Mouse (Mus musculus): ENCODE measurements around the gene Myo10. TPM values are rescaled to one million over a fixed set of nuclear protein-coding genes. Genes with fewer than 3 reads are reported as not detected.

Gene Myo10
- polyA plus RNA-seq, 1 experiment from 2014 or later = 35.0 TPM

DNA sequence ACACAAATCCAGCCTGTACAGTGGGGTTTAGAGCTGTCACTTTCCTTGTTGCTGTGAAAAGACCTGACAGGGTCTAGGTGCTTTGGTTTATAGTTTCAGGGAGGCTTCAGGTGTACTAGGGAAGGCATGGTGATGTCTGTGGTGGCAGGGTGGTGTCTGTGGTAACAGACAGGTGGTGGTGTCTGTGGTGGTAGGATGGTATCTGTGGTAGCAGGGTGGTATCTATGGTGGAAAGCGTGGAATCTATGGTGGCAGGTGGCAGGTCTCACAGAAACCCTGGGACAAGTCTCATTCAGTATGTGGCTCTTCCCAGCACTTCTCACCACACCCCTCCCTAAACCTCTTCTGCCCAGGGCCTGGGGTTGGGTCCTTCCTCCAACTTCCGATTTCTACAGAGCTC, 212.0 kb downstream of the Myo10 start:
- H3K27me3 ChIP-seq (replicated peaks) = no peaks in the 10 kb centered on the region
- no peak overlapping the region for H3K4me3 ChIP-seq
- H3K27ac ChIP-seq = no peak overlapping the region
- no peak overlapping the region for H3K4me2 ChIP-seq (replicated peaks)
- H3K9me3 ChIP-seq = 0 out of 2 replicates have a peak, but pooled peaks cover 9% of the 10 kb centered on the region
- no peaks in the 10 kb centered on the region for H3K36me3 ChIP-seq
- no peak for ATAC-seq (ENCODE audit: low FRiP score, low read depth)
- no peak overlapping the region for H3K9ac ChIP-seq
- H3K4me1 ChIP-seq = no peaks in the 10 kb centered on the region
- WGBS = 91% methylated on average over 2 of the region's 2 CpGs

DNA sequence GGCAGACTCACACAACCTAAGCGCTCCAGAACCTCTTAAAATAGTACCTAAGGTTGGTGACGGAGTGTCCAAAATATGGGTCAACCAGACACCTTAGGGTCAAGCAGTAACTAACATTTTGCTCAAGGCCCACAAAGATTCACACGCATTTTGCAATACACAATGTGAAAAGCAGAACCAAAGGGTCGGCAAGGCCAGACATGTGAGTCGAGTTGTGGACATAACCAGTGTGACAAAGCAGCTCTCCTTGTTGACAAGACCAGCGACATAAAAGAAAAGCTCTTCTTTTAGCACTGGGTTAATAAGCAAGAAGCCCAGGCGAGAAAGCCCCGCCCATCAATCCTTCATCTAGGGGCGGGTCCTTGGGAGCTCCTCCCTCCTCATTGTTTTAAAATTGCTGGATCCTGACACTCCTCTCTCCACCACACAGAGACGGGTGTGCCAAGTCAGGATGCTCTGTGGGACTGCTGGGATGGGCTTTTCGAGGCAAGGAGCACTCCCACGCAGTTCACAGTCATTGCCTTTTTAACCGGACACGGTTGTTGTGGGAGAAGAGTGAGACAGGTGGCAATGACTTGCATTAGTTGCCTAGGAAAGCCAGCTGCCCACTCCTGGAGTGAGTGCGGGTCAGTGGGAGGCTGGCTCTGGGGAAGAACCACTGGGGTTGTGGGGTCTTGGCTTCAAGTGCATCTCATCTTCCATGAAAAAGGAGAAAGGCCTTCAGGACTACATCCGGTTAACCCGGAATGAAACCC, 212.8 kb downstream of the Myo10 start:
- Histone ChIP-seq H3K4me1 (no peaks in the 10 kb centered on the region), H3K27me3 (replicated peaks) (no peaks in the 10 kb centered on the region), H3K27ac (no peak overlapping the region), H3K4me3 (no peak overlapping the region), H3K9me3 (0 out of 2 replicates have a peak, but pooled peaks cover 9% of the 10 kb centered on the region), H3K4me2 (replicated peaks) (no peak overlapping the region), H3K9ac (no peak overlapping the region), H3K36me3 (no peaks in the 10 kb centered on the region)
- no peak for ATAC-seq (ENCODE audit: low FRiP score, low read depth)
- WGBS = 86% methylated on average over 17 of the region's 17 CpGs

DNA sequence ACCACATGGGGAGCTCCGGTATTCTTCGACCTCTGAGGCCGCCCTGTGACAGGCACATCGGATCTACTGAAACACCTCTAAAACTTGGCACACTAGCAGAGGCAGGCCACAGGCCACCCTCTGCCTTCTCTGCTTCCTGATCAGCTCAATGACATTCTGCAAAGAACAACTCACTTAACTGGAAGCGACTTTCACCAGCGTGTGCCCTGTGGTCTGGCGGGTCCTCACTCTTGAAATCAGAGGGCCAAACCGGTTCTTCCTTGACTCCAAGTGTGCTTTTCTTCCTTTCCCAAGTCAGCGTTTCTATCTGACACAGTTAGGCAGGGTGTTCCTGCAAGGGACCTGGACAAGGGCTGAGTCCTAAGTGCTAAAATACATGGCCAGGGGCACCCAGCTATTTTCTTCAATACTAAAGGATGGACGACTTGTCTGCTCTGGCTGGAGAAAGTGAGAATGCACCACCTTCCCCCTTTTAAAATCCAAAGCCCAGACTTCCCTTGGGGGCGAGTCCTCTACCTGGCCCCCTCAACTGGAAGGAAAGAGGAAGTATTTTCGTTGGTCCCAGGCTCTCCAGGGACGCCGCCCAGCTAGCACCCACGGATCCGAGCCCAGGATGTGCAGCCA, 220.2 kb downstream of the Myo10 start:
- H3K27me3 ChIP-seq (replicated peaks) = peaks cover 13% of the 10 kb centered on the region
- H3K4me3 ChIP-seq = peak overlapping the region; percentile 82
- peak overlapping the region; percentile 87 for H3K9ac ChIP-seq
- 0 out of 2 replicates have a peak, but pooled peaks cover 2% of the 10 kb centered on the region for H3K9me3 ChIP-seq
- H3K36me3 ChIP-seq = no peaks in the 10 kb centered on the region
- H3K4me1 ChIP-seq = peaks cover 8% of the 10 kb centered on the region
- 14% methylated on average over 16 of the region's 16 CpGs for WGBS
- ATAC-seq (ENCODE audit: low FRiP score, low read depth) = peak; percentile 17; the same call in 1 of the 2 replicates
- peak overlapping the region; percentile 96 for H3K4me2 ChIP-seq (replicated peaks)
- H3K27ac ChIP-seq = no peak overlapping the region

DNA sequence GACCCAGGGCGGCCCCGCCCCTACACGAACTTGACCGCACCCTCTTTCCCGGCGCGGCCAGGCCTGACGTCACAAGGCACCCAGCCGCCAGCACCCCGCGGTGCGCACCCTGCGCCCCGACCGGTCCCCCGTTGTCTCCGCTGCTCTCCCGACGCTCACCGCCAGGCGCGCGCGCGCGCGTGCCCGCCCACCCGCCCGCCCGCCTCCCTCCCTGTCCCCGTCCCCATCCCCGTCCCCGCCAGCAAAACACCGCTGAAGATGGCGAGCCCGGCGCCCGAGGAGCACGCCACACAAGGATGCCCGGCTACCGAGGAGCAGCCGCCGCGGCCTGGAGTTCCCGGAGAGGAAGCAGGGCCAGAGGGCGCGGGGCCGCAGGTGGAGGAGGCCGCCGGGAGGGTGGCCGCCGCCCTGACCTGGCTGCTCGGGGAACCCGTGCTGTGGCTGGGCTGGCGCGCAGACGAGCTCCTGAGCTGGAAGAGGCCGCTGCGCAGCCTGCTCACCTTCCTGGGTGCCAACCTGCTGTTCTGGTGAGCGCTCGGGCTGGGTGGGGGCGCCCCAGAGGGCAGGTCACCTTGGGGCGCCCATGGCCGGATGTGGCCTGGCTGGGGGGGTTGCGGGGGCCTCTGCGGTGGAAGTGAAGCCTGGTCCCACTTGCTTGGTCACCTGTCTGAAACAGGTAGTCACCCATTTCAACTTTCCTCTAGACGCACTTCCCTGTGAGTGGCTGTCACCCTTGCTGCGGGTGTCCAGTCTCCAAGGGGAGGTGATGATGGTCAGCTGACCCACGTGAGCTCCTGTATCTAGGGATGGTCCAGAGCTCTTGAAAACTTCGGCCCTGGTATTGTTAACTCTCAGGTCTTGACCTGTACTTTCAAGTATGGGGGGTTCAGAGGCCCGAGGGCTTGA, 221.0 kb downstream of the Myo10 start, which contains the start of gene Retreg1:
Gene Retreg1 (plus strand): TSS at position 95 of the 906 bp plus-strand sequence.
- peak within 1 kb of the TSS; percentile 82 for H3K4me3 ChIP-seq
- H3K27ac ChIP-seq = no peak within 1 kb of the TSS
- H3K9ac ChIP-seq = peak within 1 kb of the TSS; percentile 87
- peak; percentile 84 for ATAC-seq (ENCODE audit: low FRiP score, low read depth)
- peaks cover 8% of the 10 kb centered on the region for H3K4me1 ChIP-seq
- H3K27me3 ChIP-seq (replicated peaks) = peaks cover 13% of the 10 kb centered on the region
- no peaks in the 10 kb centered on the region for H3K36me3 ChIP-seq
- peak within 1 kb of the TSS; percentile 96 for H3K4me2 ChIP-seq (replicated peaks)
- WGBS = 1% methylated on average over 71 of the region's 72 CpGs
- no peaks in the 10 kb centered on the region for H3K9me3 ChIP-seq

DNA sequence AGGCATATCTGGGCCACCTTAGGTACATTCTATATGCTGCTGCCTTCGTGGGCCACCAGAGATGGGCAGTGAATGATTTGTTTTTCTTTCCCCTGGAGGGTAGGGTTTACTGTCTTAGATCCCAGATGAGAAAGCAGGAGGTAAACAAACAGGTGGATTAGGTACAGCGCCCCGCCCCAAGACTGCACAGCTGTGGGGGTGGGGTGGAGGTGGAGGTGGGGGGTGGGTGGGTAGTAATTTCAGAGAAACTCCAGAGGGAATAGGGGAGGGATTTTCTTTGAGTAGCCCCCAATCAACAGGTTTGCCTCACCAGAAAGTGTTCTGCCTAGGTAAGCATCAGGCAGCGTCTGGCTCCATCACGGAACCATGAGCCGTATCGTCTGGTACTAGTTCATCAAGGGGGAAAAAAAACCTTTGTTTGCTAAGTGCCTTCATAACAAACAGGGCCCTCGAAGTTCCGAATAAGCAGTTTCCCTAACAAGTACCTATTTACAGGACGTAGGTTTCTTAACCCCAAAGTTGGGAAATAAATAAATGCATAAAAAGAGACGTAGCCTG, 221.8 kb downstream of the Myo10 start:
- no peaks in the 10 kb centered on the region for H3K36me3 ChIP-seq
- peak overlapping the region; percentile 82; the same call in 1 of the 2 replicates for H3K4me3 ChIP-seq
- peak overlapping the region; percentile 96 for H3K4me2 ChIP-seq (replicated peaks)
- H3K27ac ChIP-seq = no peak overlapping the region
- H3K9ac ChIP-seq = no peak overlapping the region
- peaks cover 13% of the 10 kb centered on the region for H3K27me3 ChIP-seq (replicated peaks)
- H3K4me1 ChIP-seq = peaks cover 8% of the 10 kb centered on the region
- ATAC-seq (ENCODE audit: low FRiP score, low read depth) = 0 out of 2 replicates have a peak, but pooled peaks have one; percentile 1
- no peaks in the 10 kb centered on the region for H3K9me3 ChIP-seq
- 17% methylated on average over 11 of the region's 11 CpGs for WGBS

DNA sequence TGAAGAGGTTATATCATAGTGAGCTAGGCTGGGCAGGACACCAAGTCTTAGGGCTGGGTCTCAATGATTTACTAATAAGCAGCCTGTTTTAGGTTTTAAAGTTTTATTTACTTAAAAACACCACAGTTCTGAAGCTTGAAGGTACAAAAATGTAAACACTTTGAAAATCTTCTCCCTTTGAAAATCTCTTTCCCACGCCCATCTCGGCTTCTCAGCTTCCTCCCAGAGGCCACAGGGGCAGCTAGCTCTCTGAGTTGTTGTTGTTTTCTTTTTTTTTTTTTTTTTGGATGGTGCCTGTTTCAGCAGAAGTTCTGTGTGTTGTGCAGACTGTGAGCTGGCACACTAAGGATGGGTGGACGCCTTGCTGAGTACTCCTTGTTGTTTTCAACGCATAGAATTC, 222.4 kb downstream of the Myo10 start:
- Histone ChIP-seq H3K27ac (no peak overlapping the region), H3K4me1 (peaks cover 8% of the 10 kb centered on the region), H3K9ac (no peak overlapping the region), H3K4me2 (replicated peaks) (0 out of 2 replicates have a peak overlapping the region, but pooled peaks have one; percentile 96), H3K36me3 (no peaks in the 10 kb centered on the region), H3K4me3 (no peak overlapping the region), H3K9me3 (no peaks in the 10 kb centered on the region), H3K27me3 (replicated peaks) (peaks cover 13% of the 10 kb centered on the region)
- 55% methylated on average over 4 of the region's 4 CpGs for WGBS
- no peak for ATAC-seq (ENCODE audit: low FRiP score, low read depth)

DNA sequence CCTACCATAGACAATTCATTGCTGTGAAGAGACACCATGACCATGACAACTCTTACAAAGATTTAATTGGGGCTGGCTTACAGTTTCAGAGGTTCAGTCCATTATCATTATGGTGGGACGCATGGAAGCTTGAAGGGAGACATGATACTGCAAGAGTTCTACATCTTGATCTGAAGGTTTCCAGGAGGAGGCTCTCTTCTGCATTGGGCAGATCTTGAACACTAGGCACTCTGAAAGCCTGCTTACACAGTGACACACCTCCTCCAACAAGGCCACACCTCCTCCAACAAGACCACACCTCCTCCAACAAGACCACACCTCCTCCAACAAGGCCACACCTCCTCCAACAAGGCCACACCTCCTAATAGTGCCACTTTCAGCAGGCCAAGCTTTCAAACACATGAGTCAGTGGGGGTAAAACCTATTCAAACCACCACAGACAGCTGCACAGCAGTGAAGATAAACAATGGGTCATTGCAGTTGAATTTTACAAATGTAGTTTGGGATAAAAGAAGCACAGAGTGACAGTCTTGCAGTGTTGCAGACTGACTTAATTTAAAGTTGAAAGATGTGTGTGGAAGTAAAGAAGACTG, 225.3 kb downstream of the Myo10 start:
- peaks cover 8% of the 10 kb centered on the region for H3K4me1 ChIP-seq
- H3K36me3 ChIP-seq = no peaks in the 10 kb centered on the region
- H3K4me3 ChIP-seq = no peak overlapping the region
- no peak for ATAC-seq (ENCODE audit: low FRiP score, low read depth)
- H3K4me2 ChIP-seq (replicated peaks) = no peak overlapping the region
- WGBS = 97% methylated on average over 1 of the region's 1 CpGs
- no peaks in the 10 kb centered on the region for H3K9me3 ChIP-seq
- H3K27me3 ChIP-seq (replicated peaks) = peaks cover 10% of the 10 kb centered on the region
- H3K9ac ChIP-seq = no peak overlapping the region
- H3K27ac ChIP-seq = no peak overlapping the region

DNA sequence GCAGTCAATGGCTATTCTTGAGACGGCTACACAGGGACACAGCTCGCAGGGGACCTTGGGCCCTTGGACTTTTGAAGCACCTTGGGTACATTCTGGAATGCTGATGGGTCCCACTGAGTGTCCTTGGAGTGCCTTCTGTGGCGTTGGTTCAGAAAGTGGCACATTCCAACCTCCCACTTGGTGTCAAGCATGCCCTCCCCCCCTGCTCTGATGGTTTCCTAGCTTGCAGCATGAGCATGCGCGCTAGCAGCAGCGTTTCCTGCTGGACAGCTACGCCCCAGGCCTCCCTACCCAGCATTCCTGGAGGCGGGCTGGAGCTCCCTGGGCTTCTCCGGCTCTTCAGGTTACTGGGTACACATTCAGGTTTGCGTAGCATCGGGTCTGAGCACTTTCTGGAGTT, 228.2 kb downstream of the Myo10 start:
- Histone ChIP-seq H3K27ac (no peak overlapping the region), H3K4me1 (no peaks in the 10 kb centered on the region), H3K36me3 (no peaks in the 10 kb centered on the region), H3K9me3 (no peaks in the 10 kb centered on the region), H3K4me3 (no peak overlapping the region), H3K27me3 (replicated peaks) (no peaks in the 10 kb centered on the region), H3K4me2 (replicated peaks) (no peak overlapping the region), H3K9ac (no peak overlapping the region)
- WGBS = 78% methylated on average over 11 of the region's 11 CpGs
- no peak for ATAC-seq (ENCODE audit: low FRiP score, low read depth)

DNA sequence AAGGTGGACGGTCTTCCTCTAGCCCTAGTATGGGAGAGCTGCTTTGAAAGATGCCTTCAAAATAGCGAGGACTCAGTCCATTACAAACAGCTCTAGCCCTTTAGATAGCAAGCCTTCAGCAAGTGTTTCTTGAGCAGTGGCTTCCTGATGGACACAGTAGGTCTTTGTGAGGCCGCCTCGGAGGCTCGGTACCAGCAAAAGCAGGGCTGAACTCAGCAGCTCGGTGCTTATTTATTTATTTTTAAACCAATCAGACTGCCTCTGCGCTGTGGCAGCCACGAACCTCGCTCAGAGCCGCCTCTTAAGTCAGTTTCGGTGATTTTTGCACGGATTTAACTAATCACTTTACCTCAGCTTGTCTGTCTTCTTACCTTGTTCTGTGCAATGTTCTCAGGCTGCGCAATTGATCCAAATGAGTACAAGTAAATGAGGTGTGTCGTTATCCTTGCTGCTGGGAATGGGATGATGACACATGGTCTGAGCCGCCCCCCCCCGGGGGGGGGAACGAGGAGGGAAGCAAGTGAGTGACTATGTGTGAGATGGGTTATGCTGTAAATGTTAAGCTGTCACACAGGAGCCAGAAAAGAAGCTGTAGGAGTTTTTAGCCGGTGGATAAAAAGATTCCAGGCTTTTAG, 232.1 kb downstream of the Myo10 start:
- Histone ChIP-seq H3K27me3 (replicated peaks) (no peaks in the 10 kb centered on the region), H3K4me3 (no peak overlapping the region), H3K9me3 (no peaks in the 10 kb centered on the region), H3K27ac (no peak overlapping the region), H3K4me2 (replicated peaks) (no peak overlapping the region), H3K9ac (no peak overlapping the region), H3K4me1 (no peaks in the 10 kb centered on the region), H3K36me3 (no peaks in the 10 kb centered on the region)
- 69% methylated on average over 18 of the region's 18 CpGs for WGBS
- ATAC-seq (ENCODE audit: low FRiP score, low read depth) = no peak

DNA sequence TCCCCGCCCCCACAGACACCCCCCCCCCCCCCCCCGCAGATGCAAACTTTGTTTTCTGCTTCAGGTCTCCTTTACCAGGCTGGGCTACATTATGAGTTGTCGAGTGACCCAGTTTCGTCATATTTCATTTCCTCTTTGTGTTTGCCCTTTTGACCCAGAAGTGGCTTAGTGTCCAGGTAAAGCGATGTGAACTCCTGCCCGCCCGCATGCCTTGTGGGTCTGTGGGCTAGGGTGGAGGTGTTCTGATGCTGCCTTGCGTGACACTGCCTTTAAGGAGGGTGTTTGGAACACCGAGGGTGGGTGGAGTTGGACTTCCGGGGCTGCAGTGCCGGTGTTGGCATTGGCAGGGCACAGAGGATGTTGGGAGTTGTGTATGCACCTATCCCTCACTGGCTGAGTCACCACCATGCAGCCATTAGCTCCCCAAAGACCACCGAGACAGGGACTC, 236.3 kb downstream of the Myo10 start:
- H3K36me3 ChIP-seq = no peaks in the 10 kb centered on the region
- no peak for ATAC-seq (ENCODE audit: low FRiP score, low read depth)
- H3K9me3 ChIP-seq = no peaks in the 10 kb centered on the region
- WGBS = 76% methylated on average over 10 of the region's 12 CpGs
- no peaks in the 10 kb centered on the region for H3K27me3 ChIP-seq (replicated peaks)
- H3K4me1 ChIP-seq = no peaks in the 10 kb centered on the region
- H3K4me2 ChIP-seq (replicated peaks) = no peak overlapping the region
- H3K27ac ChIP-seq = no peak overlapping the region
- H3K9ac ChIP-seq = no peak overlapping the region
- H3K4me3 ChIP-seq = no peak overlapping the region

DNA sequence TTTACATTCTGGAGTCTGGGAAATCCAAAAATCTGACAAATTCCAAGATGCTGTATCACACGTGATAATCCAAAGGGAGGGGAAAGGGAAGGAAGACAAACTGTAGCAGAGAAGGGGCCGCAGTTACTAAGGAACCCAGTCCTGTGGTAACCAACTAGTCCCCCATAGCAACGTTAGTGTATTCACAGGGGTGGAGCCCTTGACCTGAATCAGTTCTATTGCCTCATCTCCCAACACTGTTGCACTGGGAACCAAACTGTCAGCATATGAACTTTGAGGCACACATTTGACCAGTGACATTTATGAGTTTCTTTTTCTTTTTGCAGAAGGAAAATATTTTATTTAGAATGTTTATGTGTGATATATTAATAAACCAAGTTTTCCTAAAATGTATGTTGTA, 237.1 kb downstream of the Myo10 start:
- H3K27me3 ChIP-seq (replicated peaks) = no peaks in the 10 kb centered on the region
- H3K9me3 ChIP-seq = no peaks in the 10 kb centered on the region
- no peak overlapping the region for H3K9ac ChIP-seq
- ATAC-seq (ENCODE audit: low FRiP score, low read depth) = no peak
- H3K4me3 ChIP-seq = no peak overlapping the region
- WGBS = 67% methylated on average over 3 of the region's 3 CpGs
- H3K4me1 ChIP-seq = no peaks in the 10 kb centered on the region
- H3K27ac ChIP-seq = no peak overlapping the region
- H3K36me3 ChIP-seq = no peaks in the 10 kb centered on the region
- H3K4me2 ChIP-seq (replicated peaks) = no peak overlapping the region
